Mouse (Mus musculus): ENCODE measurements around the gene Klk14. TPM values are rescaled to one million over a fixed set of nuclear protein-coding genes. Genes with fewer than 3 reads are reported as not detected.
"Not testable (repeated sequence)": the region's sequence is repeated elsewhere in the genome, so short reads cannot be mapped to it uniquely, and the experiment has no call there.

The Klk14 gene
- not detected in 2 replicates for polyA plus RNA-seq (2016; fragmentation: Nextera tagmentation; extraction: Ambion mirVana)

DNA sequence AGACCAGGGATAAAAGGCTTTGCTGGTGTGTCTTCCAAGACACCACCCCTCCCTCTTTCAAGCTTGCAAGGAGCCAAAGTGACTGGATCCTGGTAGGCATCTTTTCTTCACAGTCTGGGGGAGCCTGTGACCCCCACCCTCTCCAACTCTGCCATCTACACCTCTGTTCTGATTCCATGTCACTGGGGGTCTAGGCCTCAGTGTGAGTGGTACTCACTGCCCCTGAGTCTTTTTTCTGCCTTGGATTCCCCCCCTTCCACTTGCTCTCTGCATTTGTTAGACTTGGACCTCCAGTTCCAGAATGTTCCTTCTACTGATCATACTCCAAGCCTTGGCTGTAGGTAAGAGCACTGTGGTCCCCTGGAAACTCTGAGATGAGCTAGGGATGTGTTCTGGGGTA lies at the start of gene Klk14:
TSS of gene Klk14 (plus strand) at position 301 of the 400 bp plus-strand sequence.
- Histone ChIP-seq H3K36me3 (replicated peaks) (no peaks in the 10 kb centered on the region), H3K4me3 (replicated peaks) (no peak within 1 kb of the TSS), H3K4me2 (no peak within 1 kb of the TSS), H3K27ac (no peak within 1 kb of the TSS), H3K4me1 (no peaks in the 10 kb centered on the region), H3K9ac (no peak within 1 kb of the TSS), H3K9me3 (no peaks in the 10 kb centered on the region), H3K27me3 (no peaks in the 10 kb centered on the region)
- no peak for ATAC-seq (ENCODE audit: low FRiP score)

DNA sequence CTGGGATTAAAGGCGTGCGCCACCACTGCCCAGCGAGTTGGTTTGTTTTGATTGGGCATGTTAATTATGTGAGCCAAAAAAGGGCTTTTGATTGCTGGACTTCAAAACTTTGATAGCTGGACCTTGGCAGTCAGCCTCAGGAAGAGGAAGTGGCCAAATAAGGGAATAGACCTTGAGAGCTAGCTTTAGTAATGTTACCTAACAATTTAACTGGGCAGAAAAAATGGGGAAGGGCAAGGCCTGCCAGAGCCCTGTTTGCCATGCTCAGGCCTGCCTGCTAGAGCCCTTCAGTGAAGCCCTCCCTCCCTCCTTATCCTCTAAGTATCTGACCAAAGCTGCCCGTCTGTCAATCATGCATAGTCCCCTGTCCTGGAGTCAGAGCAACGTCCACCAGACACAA lies 47.6 kb upstream of the Klk14 start:
- Histone ChIP-seq H3K36me3 (replicated peaks) (no peaks in the 10 kb centered on the region), H3K9ac (no peak overlapping the region), H3K9me3 (no peaks in the 10 kb centered on the region), H3K4me1 (no peaks in the 10 kb centered on the region), H3K27ac (no peak overlapping the region), H3K27me3 (no peaks in the 10 kb centered on the region), H3K4me2 (no peak overlapping the region), H3K4me3 (replicated peaks) (no peak overlapping the region)
- ATAC-seq (ENCODE audit: low FRiP score), result no peak
- WGBS, result 84% methylated on average over 5 of the region's 5 CpGs

DNA sequence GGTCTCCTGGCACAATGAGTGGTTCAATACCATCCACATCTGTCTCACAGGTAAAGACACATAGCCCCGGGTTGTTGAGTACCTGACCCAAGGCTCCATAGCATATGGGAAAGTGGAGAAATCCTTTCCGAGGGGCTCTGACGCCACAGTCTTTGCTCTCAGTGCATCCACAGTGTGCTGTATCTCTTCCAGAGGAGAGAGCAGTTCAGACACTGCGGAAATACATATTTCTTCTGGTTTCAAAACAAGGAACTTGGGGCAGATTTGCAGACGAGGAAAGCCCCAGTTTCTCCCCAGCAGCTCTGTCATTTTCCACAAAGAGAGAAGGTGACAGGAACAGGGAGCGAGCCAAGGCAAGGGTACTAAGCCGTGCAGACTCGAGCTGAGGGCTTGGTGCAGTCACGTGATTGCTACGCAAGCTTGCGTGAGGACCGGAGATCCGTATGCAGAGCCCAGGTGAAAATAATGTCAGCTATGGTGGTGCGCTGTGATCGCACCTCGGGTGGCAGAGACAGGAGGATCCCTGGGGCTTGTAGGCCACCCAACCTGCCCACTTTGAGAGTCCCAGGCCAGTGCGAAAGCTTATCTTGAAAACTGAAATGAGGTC lies 47.1 kb upstream of the Klk14 start:
- Histone ChIP-seq H3K9ac (no peak overlapping the region), H3K9me3 (no peaks in the 10 kb centered on the region), H3K4me1 (no peaks in the 10 kb centered on the region), H3K27me3 (no peaks in the 10 kb centered on the region), H3K27ac (no peak overlapping the region), H3K4me2 (no peak overlapping the region), H3K4me3 (replicated peaks) (no peak overlapping the region), H3K36me3 (replicated peaks) (no peaks in the 10 kb centered on the region)
- WGBS, result 88% methylated on average over 17 of the region's 17 CpGs
- ATAC-seq (ENCODE audit: low FRiP score), result no peak

DNA sequence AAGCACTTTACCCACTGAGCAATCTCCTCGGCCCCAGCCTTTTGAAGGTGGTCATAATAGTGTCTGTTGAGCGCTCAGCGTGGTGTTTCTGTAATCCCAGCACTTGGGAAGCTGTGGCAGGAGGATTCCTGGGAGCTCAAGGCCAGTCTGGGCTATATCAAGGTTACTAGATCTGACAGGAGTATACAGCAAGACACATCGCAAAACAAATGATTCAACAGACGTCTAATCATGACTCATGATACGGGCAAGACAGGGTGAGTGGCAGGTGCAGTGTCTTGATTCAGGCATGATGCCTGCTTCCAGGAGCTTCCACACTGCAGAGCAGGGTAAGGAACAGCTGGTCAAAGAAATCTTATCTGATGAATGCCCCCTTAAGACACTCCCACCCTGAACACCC lies 37.5 kb upstream of the Klk14 start:
- H3K36me3 ChIP-seq (replicated peaks), result no peaks in the 10 kb centered on the region
- 88% methylated on average over 6 of the region's 6 CpGs for WGBS
- no peak overlapping the region for H3K27ac ChIP-seq
- no peak overlapping the region for H3K4me3 ChIP-seq (replicated peaks)
- no peak for ATAC-seq (ENCODE audit: low FRiP score)
- H3K4me2 ChIP-seq, result no peak overlapping the region
- 0 out of 2 replicates have a peak, but pooled peaks cover 4% of the 10 kb centered on the region for H3K9me3 ChIP-seq
- H3K9ac ChIP-seq, result no peak overlapping the region
- H3K4me1 ChIP-seq, result no peaks in the 10 kb centered on the region
- H3K27me3 ChIP-seq, result no peaks in the 10 kb centered on the region

DNA sequence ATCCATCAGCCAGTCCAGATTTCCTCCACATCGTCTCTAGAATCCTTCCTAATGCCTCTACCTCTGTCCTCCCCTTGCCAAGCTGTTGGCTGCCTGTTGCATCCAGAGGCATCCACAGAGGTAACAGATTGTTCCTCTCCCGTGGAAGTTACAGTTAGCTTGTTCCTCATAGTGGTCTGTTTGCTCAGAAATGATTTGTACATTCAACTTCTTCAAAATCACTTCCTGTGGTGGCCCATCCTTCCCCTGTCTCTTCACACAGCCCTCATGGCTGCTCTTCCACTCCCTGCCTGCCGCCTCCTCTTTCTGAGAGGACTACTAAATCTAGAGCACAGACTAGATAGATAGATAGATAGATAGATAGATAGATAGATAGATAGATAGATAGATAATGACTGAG lies 35.7 kb upstream of the Klk14 start:
- Histone ChIP-seq H3K9ac (no peak overlapping the region), H3K36me3 (replicated peaks) (no peaks in the 10 kb centered on the region), H3K4me2 (no peak overlapping the region), H3K4me3 (replicated peaks) (no peak overlapping the region), H3K4me1 (no peaks in the 10 kb centered on the region), H3K9me3 (0 out of 2 replicates have a peak, but pooled peaks cover 4% of the 10 kb centered on the region), H3K27ac (no peak overlapping the region), H3K27me3 (no peaks in the 10 kb centered on the region)
- 80% methylated on average over 3 of the region's 3 CpGs for WGBS
- ATAC-seq (ENCODE audit: low FRiP score), result no peak

DNA sequence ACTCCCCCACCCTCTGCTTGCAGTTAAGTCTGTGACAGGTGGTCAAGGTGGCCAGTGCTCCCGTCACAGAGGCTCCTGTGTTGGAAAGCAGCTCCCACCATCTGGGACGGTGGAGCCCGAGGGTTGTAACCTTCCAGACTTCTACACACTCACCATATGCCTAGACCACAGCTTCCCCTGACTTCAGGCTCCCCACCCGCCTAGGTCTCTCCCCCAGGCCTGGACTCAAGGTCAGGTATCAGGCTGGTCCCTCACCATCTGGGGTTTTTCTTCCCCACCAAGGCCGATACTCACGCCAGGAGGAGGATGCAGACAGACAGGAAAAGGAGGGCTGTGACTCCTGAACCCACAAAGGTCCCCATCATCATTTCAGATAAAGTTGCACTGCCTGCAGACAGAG lies 34.0 kb upstream of the Klk14 start:
- WGBS, result 89% methylated on average over 6 of the region's 6 CpGs
- H3K27me3 ChIP-seq, result no peaks in the 10 kb centered on the region
- no peak overlapping the region for H3K9ac ChIP-seq
- no peak overlapping the region for H3K4me2 ChIP-seq
- no peak overlapping the region for H3K27ac ChIP-seq
- no peak overlapping the region for H3K4me3 ChIP-seq (replicated peaks)
- no peaks in the 10 kb centered on the region for H3K4me1 ChIP-seq
- H3K36me3 ChIP-seq (replicated peaks), result no peaks in the 10 kb centered on the region
- ATAC-seq (ENCODE audit: low FRiP score), result no peak
- 0 out of 2 replicates have a peak, but pooled peaks cover 4% of the 10 kb centered on the region for H3K9me3 ChIP-seq

DNA sequence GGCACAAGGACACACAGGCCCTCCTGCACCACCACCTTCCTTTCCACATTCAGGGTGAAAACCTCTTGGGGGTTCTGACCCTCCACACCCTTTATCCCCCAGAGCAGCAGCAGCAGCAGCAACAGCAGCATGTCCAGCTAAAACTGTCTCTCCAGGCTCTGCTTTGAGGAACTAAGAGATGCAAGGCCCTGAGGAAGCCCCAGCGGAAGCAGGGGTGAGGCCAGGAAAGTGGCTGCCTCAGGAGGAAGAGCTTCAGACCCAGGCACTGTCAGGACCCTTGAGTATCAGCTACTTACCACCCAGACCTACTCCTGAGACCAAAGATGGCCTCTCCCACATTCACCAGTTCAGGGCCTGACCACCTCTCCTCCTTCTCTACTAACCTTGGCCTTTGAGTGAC lies 30.2 kb upstream of the Klk14 start, which contains the start of gene Siglece:
TSS of gene Siglece (minus strand) at position 160 of the 400 bp plus-strand sequence.
- Histone ChIP-seq H3K36me3 (replicated peaks) (no peaks in the 10 kb centered on the region), H3K9me3 (no peaks in the 10 kb centered on the region), H3K4me1 (no peaks in the 10 kb centered on the region), H3K4me3 (replicated peaks) (no peak within 1 kb of the TSS), H3K27ac (no peak within 1 kb of the TSS), H3K27me3 (no peaks in the 10 kb centered on the region), H3K4me2 (no peak within 1 kb of the TSS), H3K9ac (no peak within 1 kb of the TSS)
- ATAC-seq (ENCODE audit: low FRiP score), result no peak
- WGBS, result 82% methylated on average over 1 of the region's 1 CpGs

DNA sequence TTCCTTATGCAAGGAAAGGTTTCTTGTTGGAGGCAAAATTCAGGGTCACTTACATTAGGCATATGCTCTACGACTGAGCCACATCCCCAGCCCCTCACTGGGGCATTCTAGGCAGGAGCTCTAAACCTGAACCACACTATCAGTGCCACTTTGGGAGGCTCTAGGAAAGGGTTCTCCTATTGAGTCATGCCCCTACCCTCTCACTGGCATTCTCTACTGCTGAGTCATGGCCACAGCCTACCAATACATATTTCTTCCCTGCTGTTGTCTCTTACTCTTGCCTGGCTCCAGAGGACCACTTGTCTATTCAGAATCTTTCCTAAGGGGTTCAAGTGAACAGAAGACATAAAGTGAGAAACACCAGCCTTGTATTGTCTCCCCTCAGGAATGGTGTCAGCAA lies 27.4 kb upstream of the Klk14 start:
- Histone ChIP-seq H3K4me3 (replicated peaks) (no peak overlapping the region), H3K9ac (no peak overlapping the region), H3K4me2 (no peak overlapping the region), H3K27ac (no peak overlapping the region), H3K36me3 (replicated peaks) (no peaks in the 10 kb centered on the region), H3K4me1 (no peaks in the 10 kb centered on the region), H3K9me3 (no peaks in the 10 kb centered on the region), H3K27me3 (no peaks in the 10 kb centered on the region)
- ATAC-seq (ENCODE audit: low FRiP score), result no peak
- WGBS, result 90% methylated on average over 1 of the region's 1 CpGs

DNA sequence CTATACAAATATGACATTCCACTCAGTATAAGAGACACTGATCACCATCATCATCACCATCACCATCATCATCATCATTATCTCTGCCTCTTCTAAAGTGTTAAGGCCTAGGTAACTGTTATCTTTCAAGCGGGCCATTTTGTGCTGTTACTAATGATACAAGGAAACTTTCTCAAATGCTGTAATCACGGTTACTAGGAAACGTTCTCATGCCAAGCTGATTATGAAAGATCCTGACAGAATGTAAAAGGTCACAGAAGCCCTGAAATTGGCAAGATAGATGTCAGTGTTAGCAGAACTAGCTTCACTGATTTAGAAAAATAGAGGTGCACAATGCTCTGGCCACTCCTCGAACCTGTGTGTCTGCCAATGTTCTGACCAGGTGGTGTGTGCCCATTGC lies 23.0 kb upstream of the Klk14 start:
- H3K27ac ChIP-seq, result not testable (repeated sequence)

DNA sequence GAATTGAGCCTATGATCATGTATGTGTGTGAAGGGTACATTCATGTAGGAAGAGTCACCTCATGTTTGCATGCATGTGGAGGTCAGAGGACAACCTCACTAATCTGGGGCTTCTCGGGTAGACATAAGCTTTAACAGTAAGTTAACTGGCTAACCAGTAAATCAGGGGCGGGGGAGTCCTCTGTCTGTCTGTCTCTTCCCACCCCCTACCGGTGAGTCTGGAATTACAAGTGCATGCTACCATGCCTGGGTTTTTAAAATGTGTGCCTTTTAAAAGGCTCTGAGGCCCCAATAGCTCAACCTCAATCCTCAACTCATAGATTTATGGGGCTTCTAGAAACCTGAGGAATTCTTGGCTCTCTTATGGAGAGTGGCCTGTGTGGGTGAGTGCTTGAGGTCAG lies 21.6 kb upstream of the Klk14 start:
- no peak overlapping the region for H3K27ac ChIP-seq
- H3K4me2 ChIP-seq, result no peak overlapping the region
- H3K4me3 ChIP-seq (replicated peaks), result no peak overlapping the region
- WGBS, result 18% methylated on average over 3 of the region's 3 CpGs
- H3K9me3 ChIP-seq, result no peaks in the 10 kb centered on the region
- no peak for ATAC-seq (ENCODE audit: low FRiP score)
- H3K27me3 ChIP-seq, result no peaks in the 10 kb centered on the region
- no peaks in the 10 kb centered on the region for H3K36me3 ChIP-seq (replicated peaks)
- H3K4me1 ChIP-seq, result peaks cover 13% of the 10 kb centered on the region
- H3K9ac ChIP-seq, result no peak overlapping the region

More for the DNA sequence above, 23.0 kb upstream of the Klk14 start:
- 94% methylated on average over 4 of the region's 4 CpGs for WGBS
- H3K27me3 ChIP-seq; H3K4me2 ChIP-seq; H3K4me1 ChIP-seq; H3K9ac ChIP-seq; H3K9me3 ChIP-seq; H3K36me3 ChIP-seq (replicated peaks); H3K4me3 ChIP-seq (replicated peaks); ATAC-seq (ENCODE audit: low FRiP score): not testable (repeated sequence)

DNA sequence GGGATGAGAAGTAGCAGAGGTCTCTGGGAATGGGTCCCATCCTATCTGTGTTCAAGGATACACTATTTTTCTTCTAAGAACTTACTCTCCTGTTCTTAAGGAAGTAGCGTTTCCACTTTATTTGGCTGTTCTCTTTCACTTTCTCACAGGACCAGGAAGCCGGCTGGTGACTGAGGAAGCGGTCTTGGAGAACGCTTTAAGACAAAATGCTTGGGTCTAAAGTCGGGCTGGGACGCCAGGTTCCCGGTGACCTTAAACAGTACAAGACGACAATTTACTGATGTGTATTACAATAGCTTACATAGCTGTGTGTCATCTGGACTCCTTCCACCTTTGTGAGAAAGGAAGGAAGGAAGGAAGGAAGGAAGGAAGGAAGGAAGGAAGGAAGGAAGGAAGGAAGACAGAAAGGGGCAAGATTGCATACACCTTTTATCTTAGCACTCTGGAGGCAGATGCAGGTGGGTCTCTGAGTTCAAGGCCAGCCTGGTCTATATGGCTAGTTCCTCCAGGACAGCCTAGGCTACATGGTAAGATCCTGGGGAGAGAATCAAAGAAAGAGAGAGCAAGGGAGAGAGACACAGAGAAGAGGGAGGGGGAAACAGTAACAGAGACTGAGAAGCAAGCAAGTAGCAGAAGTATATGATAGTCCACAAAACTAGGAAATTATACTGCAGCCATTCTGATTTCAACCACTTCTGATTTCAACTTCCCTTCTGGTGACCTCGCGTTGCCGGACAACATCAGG lies 19.0 kb upstream of the Klk14 start:
- 69% methylated on average over 11 of the region's 11 CpGs for WGBS
- peaks cover 13% of the 10 kb centered on the region for H3K4me1 ChIP-seq
- H3K27ac ChIP-seq, result no peak overlapping the region
- peak overlapping the region; percentile 77 for H3K4me2 ChIP-seq
- no peak overlapping the region; the same call in 1 of the 2 replicates for H3K9ac ChIP-seq
- peak; percentile 37 for ATAC-seq (ENCODE audit: low FRiP score)
- no peaks in the 10 kb centered on the region for H3K27me3 ChIP-seq
- peak overlapping the region; percentile 57 for H3K4me3 ChIP-seq (replicated peaks)
- no peaks in the 10 kb centered on the region for H3K9me3 ChIP-seq
- peaks cover 20% of the 10 kb centered on the region for H3K36me3 ChIP-seq (replicated peaks)

DNA sequence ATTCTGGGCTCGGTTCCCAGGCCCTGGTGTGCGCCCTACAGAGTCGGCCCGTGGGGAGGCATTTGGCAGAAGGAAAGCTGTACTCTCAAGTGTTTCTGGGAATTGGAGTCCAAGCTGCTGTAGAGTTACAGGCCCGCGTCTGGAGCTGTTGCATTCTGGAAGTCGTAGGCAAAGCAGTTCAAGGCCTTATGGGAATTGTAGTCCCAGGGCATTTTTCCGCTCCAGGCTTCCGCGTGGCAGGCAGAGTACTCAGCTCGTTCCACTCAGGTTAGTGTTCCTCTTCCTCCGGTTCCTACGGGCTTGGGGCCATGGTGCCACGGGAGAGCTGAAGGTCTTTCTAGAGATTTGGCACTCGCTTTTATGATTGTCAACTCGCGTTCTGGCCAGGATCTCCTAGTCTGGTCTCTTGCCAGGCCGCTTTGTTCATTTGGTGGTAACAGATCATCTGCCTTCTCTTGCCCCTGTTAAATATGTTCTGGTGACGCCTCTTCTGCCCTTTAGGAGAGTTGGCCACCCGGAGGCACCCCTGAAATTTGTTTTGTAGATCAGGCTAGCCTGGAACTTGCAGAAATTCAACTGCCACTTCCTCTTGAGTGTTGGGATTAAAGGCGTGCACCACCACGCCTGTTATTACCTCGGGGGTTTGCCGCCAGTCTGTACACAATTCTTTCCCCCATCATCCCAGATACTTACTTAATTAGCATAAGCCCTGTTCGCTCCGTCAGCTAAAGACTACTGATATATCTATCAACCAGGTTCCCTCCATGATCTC lies 18.2 kb upstream of the Klk14 start, which contains the start of gene Ctu1:
TSS of gene Ctu1 (plus strand) at position 208 of the 772 bp plus-strand sequence.
- H3K27ac ChIP-seq, result no peak within 1 kb of the TSS
- peaks cover 13% of the 10 kb centered on the region for H3K4me1 ChIP-seq
- peak; percentile 92 for ATAC-seq (ENCODE audit: low FRiP score)
- peaks cover 28% of the 10 kb centered on the region for H3K36me3 ChIP-seq (replicated peaks)
- peak within 1 kb of the TSS; percentile 77 for H3K4me2 ChIP-seq
- no peaks in the 10 kb centered on the region for H3K27me3 ChIP-seq
- peak within 1 kb of the TSS; percentile 71 for H3K9ac ChIP-seq
- no peaks in the 10 kb centered on the region for H3K9me3 ChIP-seq
- under 1% methylated on average over 26 of the region's 26 CpGs for WGBS
- peak within 1 kb of the TSS; percentile 57 for H3K4me3 ChIP-seq (replicated peaks)
